Mouse (Mus musculus): ENCODE data around the gene Cavin2. TPM values are rescaled to one million over a fixed set of nuclear protein-coding genes. Genes with fewer than 3 reads are reported as not detected.

The Cavin2 gene
- polyA plus RNA-seq, 1 experiment = 10.1 TPM

DNA sequence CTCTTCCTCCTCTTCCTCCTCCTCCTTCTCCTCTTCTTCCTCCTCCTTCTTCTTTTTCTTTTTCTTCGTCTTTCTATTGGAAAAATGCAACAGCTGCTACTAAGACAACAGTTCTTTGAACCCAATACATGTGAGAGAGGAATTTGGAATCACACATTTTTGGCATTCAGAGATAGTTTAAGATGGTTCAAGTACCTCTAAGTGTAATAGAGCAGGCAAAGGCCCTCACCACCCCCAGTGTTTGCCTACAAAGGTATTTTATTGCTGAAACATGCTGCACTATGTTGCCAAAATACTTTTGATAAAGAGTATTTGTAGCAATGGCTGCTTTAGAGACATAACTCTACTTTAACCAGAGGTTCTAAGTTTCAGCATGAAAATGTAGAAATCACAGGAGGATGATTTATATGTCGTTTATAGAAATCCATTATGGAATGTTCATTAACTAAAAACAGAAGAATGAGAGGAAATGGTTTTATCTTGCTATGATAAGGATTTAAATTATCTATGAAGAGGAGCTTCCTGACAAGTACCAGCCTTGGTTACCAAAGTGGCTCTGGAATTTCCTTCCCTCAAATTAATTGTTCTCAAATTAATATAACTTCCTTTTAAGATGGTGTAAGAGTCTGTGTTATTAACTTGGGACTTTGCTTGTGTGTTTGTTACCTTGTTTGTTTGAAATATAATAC, 10.9 kb upstream of the Cavin2 start:
- Histone ChIP-seq H3K36me3 (ENCODE audit: control insufficient read depth, insufficient read depth, low read length) (no peaks in the 10 kb centered on the region), H3K27me3 (ENCODE audit: control insufficient read depth, insufficient read depth, low read length) (no peaks in the 10 kb centered on the region), H3K4me1 (ENCODE audit: control insufficient read depth, insufficient read depth, insufficient read length, low read length) (no peaks in the 10 kb centered on the region), H3K4me3 (ENCODE audit: low read depth, low read length) (no peak overlapping the region), H3K27ac (ENCODE audit: insufficient read depth, low read depth, low read length) (no peak overlapping the region)
- no peak for TF ChIP-seq CTCF (IDR thresholded peaks at IDR 0.05; ENCODE audit: extremely low read depth, insufficient read length, insufficient replicate concordance, low read depth, low read length)
- no peak for TF ChIP-seq POLR2A (IDR thresholded peaks at IDR 0.05; ENCODE audit: low read depth, low read length)
- 45% methylated on average over 2 of the region's 2 CpGs for WGBS

DNA sequence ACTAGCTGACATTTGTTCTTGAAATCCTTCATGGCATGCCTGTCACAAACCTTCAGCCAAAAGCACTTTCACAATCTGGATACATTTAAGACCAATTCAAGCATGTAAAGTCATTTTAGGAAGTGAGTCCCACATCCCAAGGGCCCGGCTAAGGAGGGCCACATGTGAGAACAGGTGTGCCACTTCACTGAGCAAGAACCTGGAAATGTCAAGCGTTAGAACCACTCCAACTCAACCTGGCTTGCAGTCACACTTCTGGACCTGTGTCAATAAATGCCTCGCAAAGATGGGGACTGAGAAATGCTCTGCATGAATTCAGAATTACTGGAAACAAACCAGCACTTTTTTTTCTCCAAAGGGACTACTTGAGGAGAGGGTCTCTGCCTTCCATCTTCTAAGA, 725 bp upstream of the Cavin2 start:
- H3K36me3 ChIP-seq (ENCODE audit: control insufficient read depth, insufficient read depth, low read length) = no peaks in the 10 kb centered on the region
- H3K27ac ChIP-seq (ENCODE audit: insufficient read depth, low read depth, low read length) = peak overlapping the region; percentile 70
- no peaks in the 10 kb centered on the region for H3K27me3 ChIP-seq (ENCODE audit: control insufficient read depth, insufficient read depth, low read length)
- no peak overlapping the region for H3K4me3 ChIP-seq (ENCODE audit: low read depth, low read length)
- WGBS = 67% methylated on average over 3 of the region's 3 CpGs
- H3K4me1 ChIP-seq (ENCODE audit: control insufficient read depth, insufficient read depth, insufficient read length, low read length) = no peaks in the 10 kb centered on the region
- TF ChIP-seq POLR2A (IDR thresholded peaks at IDR 0.05; ENCODE audit: low read depth, low read length) (no peak), CTCF (IDR thresholded peaks at IDR 0.05; ENCODE audit: extremely low read depth, insufficient read length, insufficient replicate concordance, low read depth, low read length) (no peak)

DNA sequence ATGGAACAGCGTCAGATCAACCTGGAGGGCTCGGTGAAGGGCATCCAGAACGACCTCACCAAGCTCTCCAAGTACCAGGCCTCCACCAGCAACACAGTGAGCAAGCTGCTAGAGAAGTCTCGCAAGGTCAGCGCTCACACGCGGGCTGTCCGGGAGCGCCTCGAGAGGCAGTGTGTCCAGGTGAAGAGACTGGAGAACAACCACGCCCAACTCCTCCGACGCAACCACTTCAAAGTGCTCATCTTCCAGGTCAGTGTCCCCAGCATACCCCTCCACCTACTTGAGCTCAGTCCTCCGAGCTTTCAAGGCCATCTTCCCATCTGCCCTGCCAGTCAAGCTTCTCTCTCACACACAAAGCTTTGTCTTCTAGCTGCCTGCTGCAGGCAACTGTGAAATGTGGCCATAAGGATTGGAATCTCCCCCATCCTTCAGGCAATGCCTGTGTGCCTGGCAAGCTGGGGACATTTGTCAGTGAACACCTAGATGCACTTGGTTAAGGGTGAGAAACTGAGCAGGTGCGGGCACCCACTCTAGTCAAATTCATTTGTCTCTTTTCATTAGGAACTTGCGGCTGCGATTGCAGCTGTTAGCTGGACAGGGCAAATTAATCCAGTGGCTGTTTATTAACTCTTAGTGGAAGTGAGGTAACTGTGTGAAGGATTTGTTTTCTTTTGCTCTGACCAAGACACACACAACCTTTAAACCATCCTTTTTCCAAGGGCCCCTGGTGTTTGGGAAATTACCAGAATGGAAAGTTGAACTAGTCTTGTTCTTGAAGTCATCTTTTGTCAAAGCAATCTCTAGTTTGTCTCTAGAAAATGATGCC, 907 bp downstream of the Cavin2 start:
- Histone ChIP-seq H3K4me1 (ENCODE audit: control insufficient read depth, insufficient read depth, insufficient read length, low read length) (no peaks in the 10 kb centered on the region), H3K27me3 (ENCODE audit: control insufficient read depth, insufficient read depth, low read length) (no peaks in the 10 kb centered on the region), H3K36me3 (ENCODE audit: control insufficient read depth, insufficient read depth, low read length) (no peaks in the 10 kb centered on the region), H3K27ac (ENCODE audit: insufficient read depth, low read depth, low read length) (peak overlapping the region; percentile 82), H3K4me3 (ENCODE audit: low read depth, low read length) (peak overlapping the region; percentile 73)
- no peak for TF ChIP-seq POLR2A (IDR thresholded peaks at IDR 0.05; ENCODE audit: low read depth, low read length)
- no peak for TF ChIP-seq CTCF (IDR thresholded peaks at IDR 0.05; ENCODE audit: extremely low read depth, insufficient read length, insufficient replicate concordance, low read depth, low read length)
- WGBS = 55% methylated on average over 17 of the region's 17 CpGs

DNA sequence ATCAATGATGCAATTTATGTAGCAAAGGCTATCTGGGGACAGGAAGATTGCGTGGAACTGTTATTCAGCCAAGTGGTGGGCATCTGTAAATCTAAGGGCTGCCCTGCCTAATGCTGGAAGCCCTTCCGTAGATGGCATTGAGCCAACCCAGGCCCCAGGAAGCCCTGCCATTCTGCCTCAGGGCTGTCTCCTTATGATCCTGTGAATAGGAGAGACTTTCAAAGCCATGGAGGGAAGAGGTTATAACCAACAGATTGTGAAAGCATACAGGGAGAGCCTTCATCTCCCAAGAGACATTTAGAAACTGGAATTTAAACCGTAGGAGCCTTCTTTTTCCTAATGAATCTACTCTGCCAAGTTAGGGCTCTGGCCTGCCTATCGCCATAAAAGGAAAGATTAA, 1.7 kb downstream of the Cavin2 start:
- TF ChIP-seq CTCF (IDR thresholded peaks at IDR 0.05; ENCODE audit: extremely low read depth, insufficient read length, insufficient replicate concordance, low read depth, low read length) (no peak), POLR2A (IDR thresholded peaks at IDR 0.05; ENCODE audit: low read depth, low read length) (no peak)
- H3K27ac ChIP-seq (ENCODE audit: insufficient read depth, low read depth, low read length) = peak overlapping the region; percentile 57; the same call in 1 of the 2 replicates
- H3K36me3 ChIP-seq (ENCODE audit: control insufficient read depth, insufficient read depth, low read length) = no peaks in the 10 kb centered on the region
- peak overlapping the region; percentile 41 for H3K4me3 ChIP-seq (ENCODE audit: low read depth, low read length)
- no peaks in the 10 kb centered on the region for H3K4me1 ChIP-seq (ENCODE audit: control insufficient read depth, insufficient read depth, insufficient read length, low read length)
- no peaks in the 10 kb centered on the region for H3K27me3 ChIP-seq (ENCODE audit: control insufficient read depth, insufficient read depth, low read length)
- 68% methylated on average over 4 of the region's 4 CpGs for WGBS

DNA sequence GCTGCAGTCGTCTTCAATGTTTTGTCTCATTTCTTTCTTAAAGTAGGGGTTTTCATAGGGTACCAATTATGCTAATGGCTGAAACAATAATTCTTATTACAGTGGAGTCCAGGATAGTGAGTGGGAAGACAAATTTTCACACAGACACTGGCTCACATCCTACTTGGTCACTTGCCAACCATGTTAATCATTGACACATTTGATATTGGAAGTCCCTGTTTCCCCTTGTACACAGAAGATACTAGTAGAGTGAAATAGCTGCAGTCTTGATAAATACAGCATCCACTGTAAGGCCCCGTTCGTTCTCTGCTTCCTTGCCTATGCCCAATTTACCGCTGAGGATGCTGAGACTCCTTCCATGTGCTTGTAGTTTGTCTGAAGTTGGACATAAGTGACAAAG, 3.4 kb downstream of the Cavin2 start:
- H3K4me1 ChIP-seq (ENCODE audit: control insufficient read depth, insufficient read depth, insufficient read length, low read length) = no peaks in the 10 kb centered on the region
- TF ChIP-seq CTCF (IDR thresholded peaks at IDR 0.05; ENCODE audit: extremely low read depth, insufficient read length, insufficient replicate concordance, low read depth, low read length) = no peak
- no peak for TF ChIP-seq POLR2A (IDR thresholded peaks at IDR 0.05; ENCODE audit: low read depth, low read length)
- no peak overlapping the region for H3K4me3 ChIP-seq (ENCODE audit: low read depth, low read length)
- 63% methylated on average over 4 of the region's 4 CpGs for WGBS
- H3K27ac ChIP-seq (ENCODE audit: insufficient read depth, low read depth, low read length) = no peak overlapping the region
- H3K36me3 ChIP-seq (ENCODE audit: control insufficient read depth, insufficient read depth, low read length) = no peaks in the 10 kb centered on the region
- H3K27me3 ChIP-seq (ENCODE audit: control insufficient read depth, insufficient read depth, low read length) = no peaks in the 10 kb centered on the region

DNA sequence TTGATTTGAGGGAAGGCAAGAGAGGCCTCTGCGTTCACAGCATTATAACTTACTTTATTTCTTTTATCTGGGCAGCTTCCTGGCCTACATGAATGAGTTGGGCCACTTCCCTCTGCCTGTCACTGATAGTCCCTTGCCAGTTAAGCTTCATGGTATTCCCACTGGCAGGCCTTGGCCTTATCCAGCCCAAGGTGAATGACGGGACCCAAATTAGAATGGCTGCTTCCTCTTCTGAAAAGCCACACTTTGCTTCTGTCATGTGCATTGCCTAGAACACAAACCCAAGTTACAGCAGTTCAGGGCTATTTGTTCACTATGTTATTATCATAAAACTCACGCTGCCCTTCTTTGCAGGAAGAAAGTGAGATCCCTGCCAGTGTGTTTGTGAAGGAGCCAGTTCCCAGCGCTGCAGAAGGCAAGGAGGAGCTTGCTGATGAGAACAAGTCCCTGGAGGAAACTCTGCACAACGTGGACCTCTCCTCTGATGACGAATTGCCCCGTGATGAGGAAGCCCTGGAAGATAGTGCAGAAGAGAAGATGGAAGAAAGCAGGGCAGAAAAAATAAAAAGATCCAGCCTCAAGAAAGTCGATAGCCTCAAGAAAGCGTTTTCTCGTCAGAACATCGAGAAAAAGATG, 11.5 kb downstream of the Cavin2 start:
- no peak overlapping the region for H3K4me3 ChIP-seq (ENCODE audit: low read depth, low read length)
- no peaks in the 10 kb centered on the region for H3K27me3 ChIP-seq (ENCODE audit: control insufficient read depth, insufficient read depth, low read length)
- 74% methylated on average over 11 of the region's 11 CpGs for WGBS

DNA sequence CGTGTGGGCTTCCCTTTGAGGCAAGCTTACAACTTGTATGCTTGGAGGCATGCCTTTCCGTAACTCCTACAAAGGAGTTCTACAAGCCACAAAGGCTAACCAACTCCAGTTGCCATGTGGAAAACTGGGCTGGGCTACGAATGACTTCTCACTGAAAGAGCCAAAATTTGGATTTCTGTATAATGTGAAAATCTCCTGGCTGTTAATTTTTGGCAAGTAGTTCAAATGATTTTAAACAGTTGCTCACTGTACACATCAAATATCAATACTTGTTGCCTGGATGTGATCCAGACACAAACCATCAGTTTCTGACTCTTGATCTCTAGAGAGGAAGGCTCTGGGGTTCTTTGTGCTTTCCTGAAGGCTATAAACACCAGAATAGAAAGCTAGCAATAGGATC, 18.1 kb downstream of the Cavin2 start:
- Histone ChIP-seq H3K36me3 (ENCODE audit: control insufficient read depth, insufficient read depth, low read length) (no peaks in the 10 kb centered on the region), H3K4me3 (ENCODE audit: low read depth, low read length) (no peak overlapping the region), H3K27me3 (ENCODE audit: control insufficient read depth, insufficient read depth, low read length) (no peaks in the 10 kb centered on the region), H3K27ac (ENCODE audit: insufficient read depth, low read depth, low read length) (no peak overlapping the region), H3K4me1 (ENCODE audit: control insufficient read depth, insufficient read depth, insufficient read length, low read length) (no peaks in the 10 kb centered on the region)
- TF ChIP-seq POLR2A (IDR thresholded peaks at IDR 0.05; ENCODE audit: low read depth, low read length) (no peak), CTCF (IDR thresholded peaks at IDR 0.05; ENCODE audit: extremely low read depth, insufficient read length, insufficient replicate concordance, low read depth, low read length) (no peak)
- 86% methylated on average over 3 of the region's 3 CpGs for WGBS

More for the DNA sequence above, 11.5 kb downstream of the Cavin2 start:
- Histone ChIP-seq H3K36me3 (ENCODE audit: control insufficient read depth, insufficient read depth, low read length) (no peaks in the 10 kb centered on the region), H3K27ac (ENCODE audit: insufficient read depth, low read depth, low read length) (no peak overlapping the region), H3K4me1 (ENCODE audit: control insufficient read depth, insufficient read depth, insufficient read length, low read length) (no peaks in the 10 kb centered on the region)
- TF ChIP-seq POLR2A (IDR thresholded peaks at IDR 0.05; ENCODE audit: low read depth, low read length) = no peak
- no peak for TF ChIP-seq CTCF (IDR thresholded peaks at IDR 0.05; ENCODE audit: extremely low read depth, insufficient read length, insufficient replicate concordance, low read depth, low read length)
